9 mouse cellular contexts compared by ENCODE assay signal in the genomic region with DNA sequence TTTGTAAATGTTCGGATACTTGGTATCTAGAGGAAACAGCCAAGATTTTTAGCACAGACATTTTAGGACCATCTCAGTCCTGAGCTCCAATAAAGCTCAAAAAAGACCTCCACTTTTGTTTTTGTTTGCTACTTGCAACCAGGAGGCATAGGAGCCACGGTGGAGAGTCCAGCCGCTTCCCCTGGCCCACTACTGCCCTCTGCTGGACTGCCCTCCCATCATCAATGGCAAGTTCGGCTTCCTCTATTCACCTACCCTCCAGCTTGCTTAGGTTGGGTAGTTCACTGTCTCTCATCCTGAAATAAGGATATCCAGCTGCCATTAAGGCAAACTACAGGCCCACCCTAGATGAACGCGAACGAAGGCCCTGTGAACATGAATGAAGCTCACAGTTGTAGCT. TPM values are rescaled to one million over a fixed set of nuclear protein-coding genes. Genes with fewer than 3 reads are reported as not detected.
A peak's percentile ranks its signal among the peaks of the same experiment; 100 is the strongest.
DNase-seq lines count a peak whose midpoint lies in the region; ATAC-seq lines count a peak whose summit lies in the region.
"Had no signal": no experiment of that assay in that cellular context is flagged by ENCODE, and none has a peak within 500 bp of the region (broad histone marks: within the 10 kb centered on the region; RNA-seq: fewer than 3 reads in every experiment).

No protein-coding gene starts in this region.

- no peaks in the 10 kb centered on the region for H3K9me3 ChIP-seq in midbrain, embryonic 10.5 days (replicated peaks)
- H3K9me3 ChIP-seq in midbrain, embryonic 15.5 days = no peaks in the 10 kb centered on the region
- H3K9me3 ChIP-seq: neural tube, embryonic 12.5 days had no signal

- peaks cover 10% of the 10 kb centered on the region for H3K4me1 ChIP-seq in midbrain, embryonic 10.5 days
- H3K4me1 ChIP-seq in midbrain, embryonic 15.5 days = peaks cover 2% of the 10 kb centered on the region

- H3K4me3 ChIP-seq in midbrain, embryonic 10.5 days = no peak overlapping the region
- H3K4me3 ChIP-seq in midbrain, embryonic 15.5 days = no peak overlapping the region
- H3K4me3 ChIP-seq: neural tube, embryonic 12.5 days had no signal

- 47% methylated on average over 7 of the region's 7 CpGs for WGBS in midbrain, embryonic 10.5 days
- 42% methylated on average over 7 of the region's 7 CpGs for WGBS in midbrain, embryonic 15.5 days

- no peak overlapping the region for H3K9ac ChIP-seq in midbrain, embryonic 15.5 days
- H3K9ac ChIP-seq: neural tube, embryonic 12.5 days had no signal

- no peak overlapping the region for H3K27ac ChIP-seq in midbrain, embryonic 10.5 days (replicated peaks)
- no peak overlapping the region for H3K27ac ChIP-seq in midbrain, embryonic 15.5 days
- H3K27ac ChIP-seq: neural tube, embryonic 12.5 days had no signal

- no peaks in the 10 kb centered on the region for H3K27me3 ChIP-seq in midbrain, embryonic 10.5 days (ENCODE audit: low read depth, poor library complexity, severe bottlenecking)
- H3K27me3 ChIP-seq in midbrain, embryonic 15.5 days (replicated peaks) = no peaks in the 10 kb centered on the region
- H3K27me3 ChIP-seq: neural tube, embryonic 12.5 days had no signal

- H3K4me2 ChIP-seq in midbrain, embryonic 15.5 days = no peak overlapping the region
- H3K4me2 ChIP-seq: neural tube, embryonic 12.5 days had no signal

- no peak for ATAC-seq in midbrain, embryonic 15.5 days (replicated peaks)

- peaks cover 73% of the 10 kb centered on the region for H3K36me3 ChIP-seq in midbrain, embryonic 10.5 days
- peaks cover 24% of the 10 kb centered on the region for H3K36me3 ChIP-seq in midbrain, embryonic 15.5 days (replicated peaks)

- peak; percentile 70 for DNase-seq in midbrain, embryonic 10.5 days (ENCODE audit: low spot score)
- peak; percentile 72 for DNase-seq in ZHBTc4 (ENCODE audit: low read depth, low spot score)
- DNase-seq in cerebellum, postnatal 4 days (ENCODE audit: low spot score in 2 of 2) = peak; percentile 52 to 70
- peak; percentile 86 for DNase-seq in heart, postnatal 4 days
- DNase-seq in lung, adult 18-20 months = peak; percentile 68 to 80
- DNase-seq in right cerebral cortex, postnatal 25 days = peak; percentile 43
- peak; percentile 49 for DNase-seq in yolk sac, embryonic 10.5 days (ENCODE audit: low spot score)

RNA-seq across cellular contexts. Expression of gene Xpc, which starts 6.4 kb away (rescaled TPM):
- 22.8 and 24.3 TPM in 2 replicates for polyA plus RNA-seq in midbrain, embryonic 10.5 days (2016; fragmentation: Nextera tagmentation; extraction: Ambion mirVana)
- polyA plus RNA-seq in midbrain, embryonic 15.5 days (2015; fragmentation: Nextera tagmentation; extraction: Ambion mirVana) = 20.6 and 21.9 TPM in 2 replicates
- 10 to 100 TPM in 1 of 2 experiments, 1 to 10 TPM in 1; 9.2 to 10.4 TPM for total RNA-seq in heart, postnatal 4 days (2021)

RNA-seq across cellular contexts. Expression of gene Lsm3, which starts 6.4 kb away (rescaled TPM):
- polyA plus RNA-seq in midbrain, embryonic 10.5 days (2016; fragmentation: Nextera tagmentation; extraction: Ambion mirVana) = 341 and 391 TPM in 2 replicates
- 149 and 152 TPM in 2 replicates for polyA plus RNA-seq in midbrain, embryonic 15.5 days (2015; fragmentation: Nextera tagmentation; extraction: Ambion mirVana)
- 100 to 1,000 TPM in 1 of 2 experiments, 10 to 100 TPM in 1; 96.0 to 101 TPM for total RNA-seq in heart, postnatal 4 days (2021)

RNA-seq across cellular contexts. Expression of gene Tmem43, which starts 35.8 kb away (rescaled TPM):
- polyA plus RNA-seq in midbrain, embryonic 10.5 days (2016; fragmentation: Nextera tagmentation; extraction: Ambion mirVana) = 72.0 and 74.8 TPM in 2 replicates
- 51.6 and 52.0 TPM in 2 replicates for polyA plus RNA-seq in midbrain, embryonic 15.5 days (2015; fragmentation: Nextera tagmentation; extraction: Ambion mirVana)
- 10 to 100 TPM; 21.3 to 24.4 TPM for total RNA-seq in heart, postnatal 4 days (2021)

RNA-seq across cellular contexts. Expression of gene Chchd4, which starts 36.0 kb away (rescaled TPM):
- polyA plus RNA-seq in midbrain, embryonic 10.5 days (2016; fragmentation: Nextera tagmentation; extraction: Ambion mirVana) = 30.7 and 34.3 TPM in 2 replicates
- 39.6 and 40.7 TPM in 2 replicates for polyA plus RNA-seq in midbrain, embryonic 15.5 days (2015; fragmentation: Nextera tagmentation; extraction: Ambion mirVana)
- 10 to 100 TPM; 19.3 to 19.8 TPM for total RNA-seq in heart, postnatal 4 days (2021)
